Mouse (Mus musculus): ENCODE measurements at regions not wholly inside any gene's neighbourhood (a gene's known extent, or its start where the extent isn't known, plus 50 kb on each side); places are given as distances from the start of the nearest gene placed in this dataset.
"Not testable (repeated sequence)": the region's sequence is repeated elsewhere in the genome, so short reads cannot be mapped to it uniquely, and the experiment has no call there.

DNA sequence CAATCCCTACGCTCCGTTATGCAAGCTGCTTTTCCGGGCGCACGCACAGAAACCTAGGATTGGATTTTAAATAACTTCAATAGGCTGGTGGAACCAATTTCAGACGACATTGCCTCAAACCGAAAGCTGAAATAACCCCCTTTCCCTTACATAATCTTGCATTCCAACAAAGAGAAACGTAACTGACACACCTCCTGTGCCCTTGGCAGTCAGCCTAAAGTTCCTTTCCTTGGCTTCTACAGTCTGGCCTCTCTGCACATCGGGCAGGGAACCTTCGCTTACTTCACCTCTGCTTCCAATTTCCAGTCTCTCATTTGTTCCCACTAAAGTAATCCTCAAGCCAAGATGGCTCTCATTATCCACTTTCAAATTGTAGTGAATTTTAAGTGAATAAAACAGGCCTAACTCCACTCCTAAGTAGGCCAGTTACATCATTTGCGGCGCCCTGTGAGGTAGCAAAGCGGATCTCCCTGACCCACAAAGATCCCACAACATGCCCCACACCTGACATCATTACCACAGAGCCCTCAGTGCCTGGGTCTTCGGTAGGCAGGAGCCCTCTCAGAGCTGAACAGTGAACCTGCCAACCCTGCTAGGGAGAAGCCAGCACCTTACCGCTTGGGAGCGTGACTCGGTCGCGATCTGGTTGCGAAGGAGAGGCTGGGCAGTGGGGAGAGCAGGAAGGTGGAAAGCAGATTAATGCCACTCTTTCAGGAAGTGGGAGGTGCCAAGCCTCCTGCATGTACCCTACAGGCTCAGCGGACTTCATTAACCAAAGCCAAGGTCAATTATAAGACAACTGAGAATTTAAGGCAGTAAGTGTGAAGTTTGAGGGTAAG, 279.0 kb upstream of the Arglu1 start:
- no peak for TF ChIP-seq CTCF (conservative IDR thresholded peaks at IDR 0.05; ENCODE audit: low read length)
- TF ChIP-seq POU5F1 (IDR thresholded peaks at IDR 0.05; ENCODE audit: borderline replicate concordance, low read length) = no peak
- no peak for TF ChIP-seq NANOG (IDR thresholded peaks at IDR 0.05; ENCODE audit: borderline replicate concordance, low read length)

DNA sequence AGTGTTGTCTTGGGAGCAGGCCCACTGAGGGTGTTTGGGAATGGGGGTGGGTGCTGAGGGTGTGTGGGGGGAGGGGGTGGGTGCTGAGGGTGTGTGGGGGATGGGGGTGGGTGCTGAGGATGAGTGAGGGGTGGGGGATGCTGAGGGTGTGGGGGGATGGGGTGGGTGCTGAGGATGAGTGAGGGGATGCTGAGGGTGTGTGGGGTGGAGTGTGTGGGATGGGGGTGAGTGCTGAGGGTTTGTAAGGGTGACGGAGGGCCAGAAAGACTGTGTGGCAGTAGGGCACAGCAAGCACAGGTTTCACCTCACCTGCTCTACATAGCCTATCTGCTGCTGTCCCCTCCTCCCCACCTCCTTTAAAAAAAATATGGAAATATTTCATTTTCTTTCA, 276.3 kb upstream of the Arglu1 start:
- Histone ChIP-seq H3K9me3 (ENCODE audit: low read length) (peaks cover 6% of the 10 kb centered on the region), H3K4me3 (replicated peaks; ENCODE audit: low read length) (no peak overlapping the region), H3K36me3 (ENCODE audit: insufficient read depth, low read length) (no peaks in the 10 kb centered on the region), H3K4me1 (replicated peaks; ENCODE audit: low read depth, low read length) (peaks cover 13% of the 10 kb centered on the region), H3K27me3 (ENCODE audit: insufficient read depth, low read length) (peaks cover 20% of the 10 kb centered on the region)
- no peak for TF ChIP-seq NANOG (IDR thresholded peaks at IDR 0.05; ENCODE audit: borderline replicate concordance, low read length)

More for the DNA sequence above, 279.0 kb upstream of the Arglu1 start:
- Histone ChIP-seq H3K4me3 (replicated peaks; ENCODE audit: low read length) (peak overlapping the region; percentile 27; the same call in 1 of the 2 replicates), H3K4me1 (replicated peaks; ENCODE audit: low read depth, low read length) (peaks cover 13% of the 10 kb centered on the region), H3K27me3 (ENCODE audit: insufficient read depth, low read length) (peaks cover 20% of the 10 kb centered on the region), H3K36me3 (ENCODE audit: insufficient read depth, low read length) (no peaks in the 10 kb centered on the region), H3K9me3 (ENCODE audit: low read length) (no peaks in the 10 kb centered on the region)

GRCm38 (mm10) chr8:8965983-8966657, 275.8 kb upstream of the Arglu1 start:
- peaks cover 13% of the 10 kb centered on the region for H3K4me1 ChIP-seq (replicated peaks; ENCODE audit: low read depth, low read length)
- H3K4me3 ChIP-seq (replicated peaks; ENCODE audit: low read length) = no peak overlapping the region
- TF ChIP-seq NANOG (IDR thresholded peaks at IDR 0.05; ENCODE audit: borderline replicate concordance, low read length) (no peak), POU5F1 (IDR thresholded peaks at IDR 0.05; ENCODE audit: borderline replicate concordance, low read length) (no peak), CTCF (conservative IDR thresholded peaks at IDR 0.05; ENCODE audit: low read length) (no peak)
- H3K36me3 ChIP-seq (ENCODE audit: insufficient read depth, low read length) = no peaks in the 10 kb centered on the region
- peaks cover 6% of the 10 kb centered on the region for H3K9me3 ChIP-seq (ENCODE audit: low read length)
- peaks cover 20% of the 10 kb centered on the region for H3K27me3 ChIP-seq (ENCODE audit: insufficient read depth, low read length)

DNA sequence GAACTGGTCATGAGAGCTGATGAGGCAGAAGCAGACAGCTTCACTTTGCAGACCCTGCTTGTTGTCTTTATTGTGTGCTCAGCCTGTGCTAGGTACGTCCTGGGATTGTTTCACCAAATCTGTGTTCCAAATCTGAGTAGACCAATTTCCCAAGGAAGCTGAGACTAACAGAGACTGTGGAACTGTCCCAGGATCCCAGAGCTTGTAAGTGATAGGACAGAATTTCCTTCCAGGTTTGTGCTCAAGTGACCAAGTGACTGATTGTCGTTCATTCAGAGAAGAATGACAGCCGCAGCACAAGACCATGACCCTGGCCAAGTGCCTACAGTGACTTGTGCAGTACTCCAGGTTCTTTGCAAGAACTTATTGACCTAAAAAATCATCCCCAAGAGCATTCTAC, 269.9 kb upstream of the Arglu1 start:
- no peaks in the 10 kb centered on the region for H3K36me3 ChIP-seq (ENCODE audit: insufficient read depth, low read length)
- no peak overlapping the region for H3K4me3 ChIP-seq (replicated peaks; ENCODE audit: low read length)
- no peaks in the 10 kb centered on the region for H3K4me1 ChIP-seq (replicated peaks; ENCODE audit: low read depth, low read length)
- H3K27me3 ChIP-seq (ENCODE audit: insufficient read depth, low read length) = no peaks in the 10 kb centered on the region
- H3K9me3 ChIP-seq (ENCODE audit: low read length) = peaks cover 6% of the 10 kb centered on the region
- TF ChIP-seq NANOG (IDR thresholded peaks at IDR 0.05; ENCODE audit: borderline replicate concordance, low read length) = no peak
- no peak for TF ChIP-seq CTCF (conservative IDR thresholded peaks at IDR 0.05; ENCODE audit: low read length)
- TF ChIP-seq POU5F1 (IDR thresholded peaks at IDR 0.05; ENCODE audit: borderline replicate concordance, low read length) = no peak

- Histone ChIP-seq H3K27me3 (ENCODE audit: insufficient read depth, low read length) (no peaks in the 10 kb centered on the region), H3K4me1 (replicated peaks; ENCODE audit: low read depth, low read length) (no peaks in the 10 kb centered on the region), H3K4me3 (replicated peaks; ENCODE audit: low read length) (no peak overlapping the region), H3K36me3 (ENCODE audit: insufficient read depth, low read length) (no peaks in the 10 kb centered on the region), H3K9me3 (ENCODE audit: low read length) (peaks cover 6% of the 10 kb centered on the region)
- TF ChIP-seq POU5F1 (IDR thresholded peaks at IDR 0.05; ENCODE audit: borderline replicate concordance, low read length) (no peak), NANOG (IDR thresholded peaks at IDR 0.05; ENCODE audit: borderline replicate concordance, low read length) (no peak), CTCF (conservative IDR thresholded peaks at IDR 0.05; ENCODE audit: low read length) (no peak)
Measured at GRCm38 (mm10) chr8:8959787-8960093, 269.4 kb upstream of the Arglu1 start.

GRCm38 (mm10) chr8:8959021-8959786, 268.9 kb upstream of the Arglu1 start:
- H3K27me3 ChIP-seq (ENCODE audit: insufficient read depth, low read length) = no peaks in the 10 kb centered on the region
- H3K4me3 ChIP-seq (replicated peaks; ENCODE audit: low read length) = no peak overlapping the region
- no peaks in the 10 kb centered on the region for H3K4me1 ChIP-seq (replicated peaks; ENCODE audit: low read depth, low read length)
- no peaks in the 10 kb centered on the region for H3K36me3 ChIP-seq (ENCODE audit: insufficient read depth, low read length)
- TF ChIP-seq CTCF (conservative IDR thresholded peaks at IDR 0.05; ENCODE audit: low read length) (no peak), NANOG (IDR thresholded peaks at IDR 0.05; ENCODE audit: borderline replicate concordance, low read length) (no peak), POU5F1 (IDR thresholded peaks at IDR 0.05; ENCODE audit: borderline replicate concordance, low read length) (no peak)
- H3K9me3 ChIP-seq (ENCODE audit: low read length) = peaks cover 9% of the 10 kb centered on the region

GRCm38 (mm10) chr8:8958140-8958539, 267.8 kb upstream of the Arglu1 start:
- not testable (repeated sequence) for H3K36me3 ChIP-seq (ENCODE audit: insufficient read depth, low read length); H3K4me3 ChIP-seq (replicated peaks; ENCODE audit: low read length); H3K4me1 ChIP-seq (replicated peaks; ENCODE audit: low read depth, low read length); H3K27me3 ChIP-seq (ENCODE audit: insufficient read depth, low read length); H3K9me3 ChIP-seq (ENCODE audit: low read length)

- TF ChIP-seq POU5F1 (IDR thresholded peaks at IDR 0.05; ENCODE audit: borderline replicate concordance, low read length) (no peak), NANOG (IDR thresholded peaks at IDR 0.05; ENCODE audit: borderline replicate concordance, low read length) (no peak), CTCF (conservative IDR thresholded peaks at IDR 0.05; ENCODE audit: low read length) (no peak)
- no peak overlapping the region for H3K4me3 ChIP-seq (replicated peaks; ENCODE audit: low read length)
Measured at GRCm38 (mm10) chr8:8952212-8952611, 261.9 kb upstream of the Arglu1 start.

More at GRCm38 (mm10) chr8:8952212-8952611, 261.9 kb upstream of the Arglu1 start:
- peaks cover 7% of the 10 kb centered on the region for H3K4me1 ChIP-seq (replicated peaks; ENCODE audit: low read depth, low read length)
- H3K9me3 ChIP-seq (ENCODE audit: low read length) = 0 out of 2 replicates have a peak, but pooled peaks cover 3% of the 10 kb centered on the region
- H3K27me3 ChIP-seq (ENCODE audit: insufficient read depth, low read length) = no peaks in the 10 kb centered on the region
- no peaks in the 10 kb centered on the region for H3K36me3 ChIP-seq (ENCODE audit: insufficient read depth, low read length)
